Mouse (Mus musculus) retina, embryonic 14.5 days (tissue): ENCODE results near the gene Klhl42.

Experiments
- DNase-seq: peaks from one replicate; pipeline ENCODE4 v3.0.0-alpha.2; 2015; ENCODE audit warnings: low spot score

Gene Klhl42

DNA sequence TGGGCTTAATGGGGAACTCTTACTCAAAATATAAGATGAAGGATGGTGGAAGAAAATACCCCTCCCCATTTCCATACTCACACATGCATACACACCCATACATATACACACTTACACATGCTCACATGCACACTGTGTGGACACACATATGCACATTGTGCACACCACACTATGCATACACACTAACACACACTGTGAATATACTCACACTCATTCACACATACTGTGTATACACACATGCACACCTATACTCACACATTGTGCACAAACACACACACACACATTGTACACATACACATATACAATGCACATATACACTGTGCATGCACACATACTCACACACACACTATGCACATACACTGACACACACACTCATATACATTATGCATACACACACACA, 60.7 kb downstream of the Klhl42 start:
- DNase-seq = no peak

DNA sequence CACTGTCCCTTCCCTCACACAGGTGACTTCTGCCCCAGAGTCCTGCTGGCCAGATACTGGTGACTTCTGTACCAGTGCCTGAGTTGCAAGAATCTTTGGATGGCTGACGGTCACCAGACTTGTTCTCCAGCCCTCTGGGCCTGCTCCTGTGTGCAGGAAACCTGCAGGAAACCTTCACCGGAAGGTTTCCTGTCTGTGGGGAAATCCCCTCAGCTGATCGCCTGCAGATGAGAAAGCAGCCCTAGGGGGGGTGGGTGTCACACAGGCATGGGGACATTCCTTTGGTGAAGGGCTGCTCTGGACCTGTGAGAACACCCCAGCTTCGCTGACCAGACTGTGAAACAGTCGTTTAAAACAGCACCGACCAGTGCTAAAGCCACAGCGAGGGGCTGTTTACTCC, 63.9 kb downstream of the Klhl42 start:
- DNase-seq = no peak

DNA sequence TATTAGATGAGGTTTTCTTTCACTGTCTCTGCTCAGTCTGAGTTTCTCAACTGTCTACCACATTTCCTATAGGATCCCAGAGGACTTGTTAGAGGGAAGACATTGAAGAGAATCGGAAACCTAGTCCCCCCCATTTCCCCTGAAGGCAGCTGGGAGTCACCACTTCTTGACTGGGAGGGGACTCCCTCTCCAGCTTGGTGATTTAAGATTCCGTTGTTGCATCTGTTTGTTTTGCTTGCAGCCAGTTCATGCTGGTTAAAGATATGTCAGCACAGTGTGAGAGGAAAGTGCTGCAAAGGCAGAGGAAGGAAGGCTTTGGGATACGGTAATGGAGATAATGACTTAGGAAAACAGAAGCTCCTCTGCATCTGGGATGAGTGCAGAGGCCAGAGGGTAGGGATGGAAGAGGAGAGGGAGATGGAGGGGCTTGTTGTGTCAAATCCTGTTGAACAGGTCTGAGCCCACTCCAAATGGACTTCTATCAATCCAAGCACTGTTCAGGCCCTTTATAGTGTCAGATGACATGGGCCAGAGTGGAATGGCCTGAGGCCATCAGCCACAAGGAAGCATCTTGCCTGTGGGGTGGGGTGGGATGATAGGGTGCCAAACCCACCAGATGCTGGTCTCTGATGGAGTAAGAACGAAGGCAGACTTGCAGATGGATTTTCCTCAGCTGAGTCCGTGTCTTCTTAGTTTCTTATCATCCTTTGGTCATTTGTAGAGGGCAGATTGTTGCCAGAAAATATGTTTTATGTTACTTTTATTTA, 70.8 kb downstream of the Klhl42 start:
- no peak for DNase-seq
